Mouse (Mus musculus) induced T-regulatory cell, adult 2 months (primary cell): ENCODE results near the gene Ros1.

Experiments
- DNase-seq: peaks from one replicate; pipeline ENCODE4 v3.0.0-alpha.2; 2012; ENCODE audit warnings: low read depth

Ros1 gene

GRCm38 (mm10) chr10:52022413-52023212, 172.4 kb downstream of the Ros1 start, which contains the start of gene Vgll2:
Gene Vgll2 (plus strand): TSS chr10:52022502.
- no peak for DNase-seq

- DNase-seq = no peak
Observed at GRCm38 (mm10) chr10:52021736-52022394, 173.2 kb downstream of the Ros1 start.

DNA sequence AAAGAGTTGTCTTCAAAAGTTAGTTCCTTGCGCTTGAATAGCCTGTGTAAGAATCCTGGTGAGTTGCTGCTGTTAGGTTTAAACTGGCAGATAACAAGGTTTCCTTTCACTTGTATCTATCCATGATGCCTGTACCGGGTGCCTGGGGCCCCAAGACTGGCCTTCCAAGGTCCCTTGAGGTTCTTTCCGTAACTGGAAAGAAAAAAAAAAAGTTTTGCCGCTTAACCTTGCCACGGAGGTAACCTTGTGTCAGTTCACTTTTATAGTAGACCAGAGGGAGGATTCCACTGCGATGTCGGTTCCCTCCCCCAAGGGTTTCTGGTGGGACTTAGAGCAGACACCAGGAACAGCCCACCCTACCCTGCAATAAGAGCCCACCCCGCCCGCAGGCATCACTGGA, 173.8 kb downstream of the Ros1 start:
- DNase-seq = no peak

DNA sequence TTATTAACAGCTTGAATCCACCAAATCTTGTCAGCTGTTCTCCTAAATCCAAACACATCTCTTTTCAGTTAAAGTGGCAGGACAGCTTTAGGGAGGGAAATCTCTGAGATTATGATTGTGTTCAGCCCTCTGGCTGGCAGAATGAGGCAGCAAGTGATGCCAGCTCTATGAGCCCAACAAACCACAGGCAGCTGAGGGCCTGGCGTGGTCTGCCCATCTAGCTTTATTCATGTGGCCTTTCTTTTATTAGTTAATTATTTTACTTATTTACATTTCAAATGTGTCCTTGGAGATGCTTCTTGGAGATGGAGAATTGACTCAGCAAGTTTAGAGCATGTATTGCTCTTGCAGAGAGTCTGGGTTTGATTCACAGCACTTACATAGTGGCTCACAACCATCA, 176.6 kb downstream of the Ros1 start:
- no peak for DNase-seq
